Mouse (Mus musculus) spleen, postnatal 10 days (tissue): ENCODE results near the gene Nkap.
"Not testable (repeated sequence)": the region's sequence is repeated elsewhere in the genome, so short reads cannot be mapped to it uniquely, and the experiment has no call there.

Experiments used
- DNase-seq, 2 experiments: peaks; one replicate each; pipeline ENCODE4 v3.0.0; 2021 to 2022; ENCODE audit warnings: low spot score in 2 of 2

The Nkap gene

GRCm38 (mm10) chrX:37157839-37158238, 31.2 kb downstream of the Nkap start:
- peak in 1 of 2 experiments; percentile 27 for DNase-seq

DNA sequence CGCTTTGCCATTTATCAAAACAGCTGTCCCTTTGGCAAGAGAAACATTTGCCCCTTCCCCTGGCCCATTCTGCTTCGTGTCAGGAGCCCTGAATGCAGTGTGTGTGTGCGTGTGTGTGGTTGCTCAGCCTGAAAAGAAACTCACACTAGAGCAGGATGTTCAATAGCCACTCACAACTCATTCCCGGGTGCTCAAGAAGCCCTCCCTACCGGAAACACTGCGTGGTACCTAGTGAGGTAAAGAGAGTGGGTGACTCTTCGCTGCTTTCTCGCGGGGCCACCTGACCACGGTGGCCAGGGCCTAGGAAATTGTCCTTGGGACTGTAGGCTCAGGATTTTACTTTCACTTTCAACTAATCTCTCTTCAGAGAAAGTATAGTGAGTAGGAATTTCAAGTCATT, 34.6 kb downstream of the Nkap start:
- no peak for DNase-seq

DNA sequence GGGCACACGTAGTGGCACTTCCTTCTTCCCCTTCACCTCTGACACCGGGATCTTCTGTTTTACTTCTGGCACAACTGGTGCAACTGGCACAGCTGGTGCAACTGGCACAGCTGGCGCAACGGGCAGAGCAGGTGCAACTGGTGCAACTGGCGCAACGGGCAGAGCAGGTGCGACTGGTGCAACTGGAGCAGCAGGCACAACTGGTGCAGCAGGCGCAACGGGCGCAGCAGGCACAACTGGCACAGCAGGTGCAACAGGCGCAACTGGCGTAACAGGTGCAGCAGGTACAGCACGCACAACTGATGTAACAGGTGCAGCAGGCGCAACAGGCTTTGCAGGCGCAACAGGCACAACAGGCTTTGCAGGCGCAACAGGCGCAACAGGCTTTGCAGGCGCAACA, 36.5 kb downstream of the Nkap start:
- DNase-seq: no peak

GRCm38 (mm10) chrX:37167085-37167484, 40.5 kb downstream of the Nkap start:
- DNase-seq: peak in 1 of 2 experiments; percentile 43

DNA sequence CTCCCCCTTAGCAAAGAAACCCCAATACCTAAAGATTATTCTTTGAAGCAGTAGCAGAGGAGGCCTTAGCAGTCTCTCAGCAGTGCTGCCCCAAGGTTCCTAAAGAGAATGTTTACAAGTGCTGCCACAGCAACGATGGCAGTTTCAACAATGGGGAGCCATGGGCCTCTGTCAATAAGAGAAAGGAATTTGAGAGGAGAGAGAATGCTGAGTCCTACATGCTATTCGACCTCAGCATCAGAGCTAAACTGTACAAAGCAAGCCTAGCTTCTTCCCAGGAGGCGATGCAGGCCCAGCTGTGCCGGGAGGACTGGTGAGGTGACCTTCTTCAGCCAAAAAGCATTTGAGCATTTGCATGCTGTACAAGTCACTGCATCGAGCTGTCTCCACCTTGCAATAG, 42.1 kb downstream of the Nkap start, which contains the start of gene Akap14:
Akap14 (minus strand) TSS at position 101 of the 400 bp plus-strand sequence.
- no peak for DNase-seq

GRCm38 (mm10) chrX:37184401-37184800, 57.8 kb downstream of the Nkap start:
- not testable (repeated sequence) for DNase-seq

- no peak for DNase-seq
Observed at GRCm38 (mm10) chrX:37190755-37191104, 64.1 kb downstream of the Nkap start.

DNA sequence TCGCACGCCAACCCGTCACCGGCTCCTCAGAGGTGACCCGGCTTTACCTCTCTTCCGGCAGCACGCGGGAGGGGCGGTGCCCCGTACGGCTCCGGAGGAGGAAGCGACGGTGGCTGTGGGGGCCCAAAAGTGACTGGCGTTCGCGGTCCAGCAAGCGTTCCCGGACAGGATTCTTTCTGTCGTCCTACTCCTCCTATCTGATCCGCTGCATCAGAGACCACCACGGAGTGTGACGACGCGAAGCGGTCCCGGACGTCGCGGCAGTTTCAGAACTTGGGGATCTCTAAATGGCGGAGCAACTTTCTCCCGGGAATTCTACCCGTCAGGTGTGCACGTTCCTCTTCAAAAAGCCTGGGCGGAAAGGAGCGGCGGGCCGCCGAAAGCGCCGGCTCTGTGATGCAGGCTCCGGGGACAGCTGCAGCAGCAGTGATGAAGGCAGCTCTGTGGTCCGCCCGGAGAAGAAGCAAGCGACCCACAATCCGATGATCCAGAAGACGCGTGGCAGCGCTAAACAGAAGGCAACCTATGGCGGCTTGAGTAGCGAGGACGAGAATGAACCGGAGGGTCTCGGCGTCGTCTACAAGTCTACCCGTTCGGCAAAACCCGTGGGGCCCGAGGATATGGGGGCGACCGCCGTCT, 64.6 kb downstream of the Nkap start, which contains the start of the genes Ndufa1 and Rnf113a1:
Ndufa1 (minus strand) TSS at position 59 of the 639 bp plus-strand sequence.
Rnf113a1 (plus strand) TSS at position 141 of the 639 bp plus-strand sequence.
- DNase-seq: peak; percentile 65 to 88

- DNase-seq: no peak
Observed at GRCm38 (mm10) chrX:37191744-37192379, 65.3 kb downstream of the Nkap start.

GRCm38 (mm10) chrX:37198676-37199075, 72.1 kb downstream of the Nkap start:
- DNase-seq: no peak
